Mouse (Mus musculus) E14TG2a.4 (cell line): ENCODE results near the gene Dnaja3.
"Not testable (repeated sequence)": the region's sequence is repeated elsewhere in the genome, so short reads cannot be mapped to it uniquely, and the experiment has no call there.

ENCODE experiments used
- H3K27me3 ChIP-seq: 2 replicates; pipeline ENCODE4 v1.6.1; 2014; ENCODE audit warnings: low read length, control low read depth; ENCODE audit not compliant: insufficient read depth
- H3K36me3 ChIP-seq: 2 replicates; pipeline ENCODE4 v1.6.1; 2014; ENCODE audit warnings: low read length, control low read depth; ENCODE audit not compliant: insufficient read depth
- H3K4me1 ChIP-seq: replicated peaks from 2 replicates; pipeline ENCODE4 v1.6.1; 2014; ENCODE audit warnings: low read depth, low read length, control low read depth
- H3K4me3 ChIP-seq: replicated peaks from 2 replicates; pipeline ENCODE4 v1.5.1; 2014; ENCODE audit warnings: mild to moderate bottlenecking, low read length
- H3K9me3 ChIP-seq: 2 replicates; pipeline ENCODE4 v1.6.1; 2014; ENCODE audit warnings: low read length, control low read depth
- CTCF ChIP-seq: conservative IDR thresholded peaks from 2 replicates; pipeline ENCODE4 v1.5.1; 2014; ENCODE audit warnings: low read length
- NANOG ChIP-seq: IDR thresholded peaks from 2 replicates; pipeline ENCODE4 v1.6.1; 2014; ENCODE audit warnings: borderline replicate concordance, low read length, mixed read lengths
- POU5F1 ChIP-seq: IDR thresholded peaks from 2 replicates; pipeline ENCODE4 v1.6.1; 2014; ENCODE audit warnings: low read length, borderline replicate concordance

Gene Dnaja3

GRCm38 (mm10) chr16:4682628-4683179, 42.9 kb downstream of the Dnaja3 start:
- TF ChIP-seq NANOG (no peak), CTCF (no peak), POU5F1 (no peak)
- peak overlapping the region; percentile 100; the same call in 1 of the 2 replicates for H3K4me3 ChIP-seq
- no peaks in the 10 kb centered on the region for H3K27me3 ChIP-seq
- H3K9me3 ChIP-seq: no peaks in the 10 kb centered on the region
- peaks cover 47% of the 10 kb centered on the region for H3K4me1 ChIP-seq
- H3K36me3 ChIP-seq: peaks cover 22% of the 10 kb centered on the region

DNA sequence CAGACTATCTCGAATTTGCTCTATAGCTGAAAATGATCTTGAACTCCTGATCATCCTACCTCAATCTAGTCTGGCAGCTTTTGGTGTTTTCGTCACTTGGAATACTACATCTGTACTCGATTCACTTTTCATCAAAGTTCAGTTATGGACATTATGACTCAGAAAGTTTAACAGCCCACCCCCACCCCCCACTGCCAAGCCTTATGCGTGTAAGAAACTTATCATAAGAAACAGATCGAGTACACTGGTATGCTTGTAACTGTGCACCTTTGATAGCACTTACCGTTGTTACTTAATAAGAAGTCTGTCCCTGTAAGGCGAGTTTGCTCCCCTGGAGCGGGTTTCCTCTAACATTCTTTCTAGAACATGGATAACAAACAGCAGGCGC, 43.4 kb downstream of the Dnaja3 start:
- Histone ChIP-seq H3K27me3 (no peaks in the 10 kb centered on the region), H3K36me3 (peaks cover 26% of the 10 kb centered on the region)
- TF ChIP-seq CTCF (no peak), NANOG (no peak), POU5F1 (no peak)

GRCm38 (mm10) chr16:4683581-4684456, 44.0 kb downstream of the Dnaja3 start:
- peaks cover 31% of the 10 kb centered on the region for H3K36me3 ChIP-seq
- peak overlapping the region; percentile 100 for H3K4me3 ChIP-seq
- peaks cover 36% of the 10 kb centered on the region for H3K4me1 ChIP-seq
- TF ChIP-seq CTCF (no peak), POU5F1 (no peak), NANOG (no peak)
- H3K9me3 ChIP-seq: no peaks in the 10 kb centered on the region
- no peaks in the 10 kb centered on the region for H3K27me3 ChIP-seq

More for the DNA sequence above, 43.4 kb downstream of the Dnaja3 start:
- Histone ChIP-seq H3K4me3 (peak overlapping the region; percentile 100), H3K9me3 (no peaks in the 10 kb centered on the region), H3K4me1 (peaks cover 42% of the 10 kb centered on the region)

DNA sequence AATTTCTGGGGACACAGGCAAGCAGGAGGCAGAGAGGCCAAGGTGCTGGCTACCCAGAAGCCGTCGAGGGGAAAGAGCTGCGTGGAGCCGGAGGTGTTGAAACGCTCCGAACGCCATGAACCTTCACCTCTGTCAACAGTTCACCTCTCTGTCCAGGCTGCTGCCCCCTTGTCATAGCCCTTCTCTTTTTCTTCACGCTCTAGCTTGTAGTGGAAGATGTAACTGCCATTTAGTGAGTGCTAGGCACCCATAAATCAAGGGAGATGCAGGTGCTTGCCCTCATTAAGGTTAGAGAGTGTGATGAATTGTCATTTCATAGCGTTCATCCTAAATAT, 44.6 kb downstream of the Dnaja3 start:
- Histone ChIP-seq H3K27me3 (no peaks in the 10 kb centered on the region), H3K9me3 (no peaks in the 10 kb centered on the region), H3K4me3 (peak overlapping the region; percentile 100), H3K4me1 (peaks cover 34% of the 10 kb centered on the region), H3K36me3 (peaks cover 37% of the 10 kb centered on the region)
- TF ChIP-seq CTCF: no peak
- TF ChIP-seq NANOG: no peak
- TF ChIP-seq POU5F1: no peak

- not testable (repeated sequence) for H3K27me3 ChIP-seq, H3K4me3 ChIP-seq, H3K9me3 ChIP-seq
- H3K36me3 ChIP-seq: peaks cover 87% of the 10 kb centered on the region
- TF ChIP-seq CTCF: peak; percentile 25
- peaks cover 20% of the 10 kb centered on the region for H3K4me1 ChIP-seq
Observed at GRCm38 (mm10) chr16:4689371-4689770, 49.6 kb downstream of the Dnaja3 start.

GRCm38 (mm10) chr16:4701211-4701610, 61.4 kb downstream of the Dnaja3 start:
- Histone ChIP-seq H3K4me1 (peaks cover 53% of the 10 kb centered on the region), H3K27me3 (no peaks in the 10 kb centered on the region), H3K4me3 (no peak overlapping the region), H3K36me3 (peaks cover 100% of the 10 kb centered on the region), H3K9me3 (no peaks in the 10 kb centered on the region)
- TF ChIP-seq POU5F1: no peak
- no peak for TF ChIP-seq NANOG
- TF ChIP-seq CTCF: no peak

DNA sequence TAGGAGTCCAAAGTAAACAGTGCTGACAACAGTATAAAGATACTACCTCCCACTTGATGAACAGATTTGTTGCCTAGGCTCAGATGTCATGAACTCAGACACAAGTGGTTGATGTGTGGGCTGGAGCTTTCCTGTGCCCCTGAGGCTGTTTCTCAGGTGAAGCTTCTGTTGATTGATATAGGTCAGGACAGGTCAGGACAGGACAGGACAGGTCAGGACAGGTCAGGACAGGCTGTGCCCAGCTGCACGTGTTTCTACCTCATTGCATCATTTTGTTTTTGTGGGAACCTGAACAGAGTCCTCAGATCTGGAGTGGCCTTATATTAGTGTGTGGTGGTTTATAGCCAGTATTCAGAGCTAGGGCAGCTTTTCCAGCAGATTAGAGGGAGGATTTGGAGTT, 62.9 kb downstream of the Dnaja3 start:
- H3K4me3 ChIP-seq: no peak overlapping the region
- H3K36me3 ChIP-seq: peaks cover 100% of the 10 kb centered on the region
- no peaks in the 10 kb centered on the region for H3K9me3 ChIP-seq
- peaks cover 56% of the 10 kb centered on the region for H3K4me1 ChIP-seq
- H3K27me3 ChIP-seq: no peaks in the 10 kb centered on the region
- TF ChIP-seq POU5F1 (no peak), CTCF (no peak), NANOG (no peak)

DNA sequence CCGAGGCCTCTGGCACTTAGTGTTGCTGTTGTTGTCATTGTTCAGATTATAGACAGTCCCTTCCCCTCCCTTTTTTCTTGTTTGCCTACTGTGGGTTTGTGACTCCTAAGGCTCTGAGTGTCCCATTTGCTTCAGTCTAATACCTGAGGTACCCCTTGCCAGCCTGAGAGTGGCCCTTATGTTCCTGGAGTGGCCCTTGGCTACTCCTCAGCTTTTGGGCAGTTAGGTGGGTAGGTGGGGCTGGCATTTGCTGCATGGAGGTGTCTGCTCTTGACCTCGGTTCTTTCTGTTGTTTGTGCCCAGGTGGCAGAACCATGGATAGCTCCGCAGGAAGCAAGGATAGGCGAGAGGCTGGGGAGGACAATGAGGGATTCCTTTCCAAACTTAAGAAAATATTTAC, 65.8 kb downstream of the Dnaja3 start:
- TF ChIP-seq POU5F1 (no peak), NANOG (no peak), CTCF (no peak)
- H3K9me3 ChIP-seq: no peaks in the 10 kb centered on the region
- no peaks in the 10 kb centered on the region for H3K27me3 ChIP-seq
- H3K4me1 ChIP-seq: peaks cover 45% of the 10 kb centered on the region
- H3K36me3 ChIP-seq: peaks cover 100% of the 10 kb centered on the region
- H3K4me3 ChIP-seq: no peak overlapping the region
